Mouse (Mus musculus): ENCODE measurements at regions not wholly inside any gene's neighbourhood (a gene's known extent, or its start where the extent isn't known, plus 50 kb on each side); places are given as distances from the start of the nearest gene placed in this dataset.

DNA sequence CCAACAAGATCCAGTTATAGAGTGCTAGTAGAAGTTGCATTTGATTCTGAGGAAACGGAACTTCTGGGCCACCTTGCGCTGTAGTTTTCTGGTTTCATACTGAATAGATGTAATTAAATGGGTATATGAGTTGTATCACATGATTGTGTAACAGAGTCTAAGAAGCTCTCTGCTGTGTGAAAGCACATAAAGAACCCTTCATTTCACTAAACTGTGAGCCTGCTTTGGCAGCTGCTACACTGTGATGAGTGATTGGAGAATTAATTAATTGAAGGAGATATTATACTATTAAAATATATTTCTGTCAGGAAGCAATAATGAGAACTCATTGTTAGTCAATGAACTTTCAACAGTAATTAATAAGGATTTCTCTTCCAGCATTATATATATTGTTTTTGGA lies 369.8 kb upstream of the Fbxo33 start:
- no peak for DNase-seq (ENCODE audit: low spot score)

GRCm38 (mm10) chr12:59582587-59582986 lies 363.1 kb upstream of the Fbxo33 start:
- DNase-seq (ENCODE audit: low spot score) = no peak

- DNase-seq (ENCODE audit: low spot score) = no peak
These were observed 360.2 kb upstream of the Fbxo33 start for GRCm38 (mm10) chr12:59579694-59580093.

DNA sequence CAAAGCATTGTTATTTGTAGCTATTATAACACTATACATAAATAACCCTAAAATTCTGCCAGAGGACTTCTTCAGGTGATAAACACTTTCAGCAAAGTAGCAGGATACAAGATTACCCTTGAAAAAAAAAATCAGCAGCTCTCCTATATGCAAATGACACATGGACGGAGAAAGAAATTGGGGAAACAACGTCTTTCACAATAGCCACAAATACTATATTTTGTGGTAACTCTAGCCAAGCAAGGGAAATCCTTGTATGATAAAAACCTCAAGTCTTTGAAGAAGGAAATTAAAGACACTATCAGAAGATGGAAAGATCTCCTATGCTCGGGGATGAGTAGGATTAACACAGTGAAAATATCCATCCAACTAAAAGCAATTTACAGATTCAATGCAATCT lies 344.4 kb upstream of the Fbxo33 start:
- DNase-seq (ENCODE audit: low spot score) = no peak

DNA sequence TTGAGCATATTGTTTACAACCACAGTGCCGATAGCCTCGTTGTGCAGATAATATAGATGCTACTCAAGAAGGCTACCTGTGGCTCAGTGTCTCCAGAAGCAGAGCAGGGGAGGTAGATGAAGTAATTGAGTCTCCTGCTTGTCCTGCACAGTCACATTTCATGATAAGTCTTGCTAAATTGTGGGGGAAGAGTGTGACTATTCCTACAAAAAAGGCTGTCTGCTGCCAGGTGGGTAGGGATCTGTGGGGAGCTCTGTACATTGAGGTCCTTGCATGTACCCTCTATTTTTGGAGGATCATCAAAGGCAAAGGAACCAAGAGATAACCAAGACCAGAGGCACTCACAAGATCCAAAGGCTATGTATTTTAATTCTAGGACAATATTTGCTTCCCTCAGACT lies 320.3 kb upstream of the Fbxo33 start:
- no peak for DNase-seq (ENCODE audit: low spot score)

DNA sequence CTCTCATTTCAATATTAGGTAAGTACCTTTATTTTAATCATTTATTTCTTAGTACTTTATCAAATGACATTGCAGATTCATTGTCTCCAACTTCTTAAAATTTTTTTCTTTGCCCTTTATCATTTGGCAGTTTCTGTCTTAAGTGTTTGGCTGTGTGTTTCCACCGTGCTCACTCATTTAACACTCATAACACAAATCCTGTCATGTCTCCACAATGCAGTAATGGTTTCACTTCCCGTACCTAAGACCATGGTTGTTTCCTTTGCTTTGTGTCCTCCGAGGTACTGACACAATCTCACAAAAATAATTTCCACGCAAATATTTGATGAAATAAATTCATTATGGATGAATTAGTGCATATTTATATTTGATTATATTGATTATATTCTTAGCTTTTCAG lies 311.0 kb upstream of the Fbxo33 start:
- DNase-seq (ENCODE audit: low spot score) = no peak

DNA sequence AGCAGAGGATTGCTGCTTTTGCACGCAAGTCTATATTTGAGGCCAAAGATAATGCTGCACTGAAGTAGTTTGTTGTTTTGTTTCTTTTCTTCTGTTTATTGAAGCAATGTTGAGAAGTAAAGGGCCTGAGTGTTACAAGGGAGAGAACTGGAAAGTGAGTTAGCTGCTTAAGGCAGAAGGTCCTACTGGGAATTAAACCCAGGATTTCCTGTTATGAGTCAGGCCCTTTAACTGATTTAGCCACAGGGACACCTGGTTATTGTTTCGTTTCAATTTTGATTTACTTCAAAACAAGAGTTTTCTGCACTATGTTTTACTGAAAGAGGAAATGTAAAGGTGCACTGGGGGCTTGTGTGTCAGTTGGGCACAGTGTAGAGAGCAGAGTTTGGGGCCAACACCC lies 303.8 kb upstream of the Fbxo33 start:
- no peak for DNase-seq (ENCODE audit: low spot score)

GRCm38 (mm10) chr12:59521946-59522345 lies 302.4 kb upstream of the Fbxo33 start:
- DNase-seq (ENCODE audit: low spot score) = no peak

GRCm38 (mm10) chr12:59509857-59510256 lies 290.3 kb upstream of the Fbxo33 start:
- DNase-seq (ENCODE audit: low spot score) = no peak

- no peak for DNase-seq (ENCODE audit: low spot score)
These were observed 289.6 kb upstream of the Fbxo33 start for GRCm38 (mm10) chr12:59509175-59509574.

GRCm38 (mm10) chr12:59507431-59507830 lies 287.9 kb upstream of the Fbxo33 start:
- DNase-seq (ENCODE audit: low spot score) = no peak

GRCm38 (mm10) chr12:59497434-59497833 lies 277.9 kb upstream of the Fbxo33 start:
- no peak for DNase-seq (ENCODE audit: low spot score)

DNA sequence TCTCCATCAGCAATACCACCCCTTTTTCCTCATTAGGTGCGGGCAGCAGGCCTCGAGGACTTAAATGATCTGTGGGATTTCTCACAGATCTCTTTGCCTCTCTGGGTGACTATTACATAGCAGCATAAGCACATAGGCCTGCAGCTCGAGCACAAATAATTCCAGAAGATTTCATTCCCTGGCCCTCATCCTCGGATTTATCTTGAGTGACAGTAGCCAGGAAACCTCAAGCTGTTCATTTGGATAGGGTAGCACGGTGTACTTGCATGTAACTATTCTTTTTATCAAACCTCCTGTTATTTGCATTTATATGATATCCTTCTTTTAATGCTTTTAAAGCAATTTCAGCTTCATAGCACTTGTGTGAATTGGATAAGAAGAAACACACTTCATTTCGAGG lies 268.5 kb upstream of the Fbxo33 start:
- no peak for DNase-seq (ENCODE audit: low spot score)

- no peak for DNase-seq (ENCODE audit: low spot score)
These were observed 268.0 kb upstream of the Fbxo33 start for GRCm38 (mm10) chr12:59487507-59487906.

DNA sequence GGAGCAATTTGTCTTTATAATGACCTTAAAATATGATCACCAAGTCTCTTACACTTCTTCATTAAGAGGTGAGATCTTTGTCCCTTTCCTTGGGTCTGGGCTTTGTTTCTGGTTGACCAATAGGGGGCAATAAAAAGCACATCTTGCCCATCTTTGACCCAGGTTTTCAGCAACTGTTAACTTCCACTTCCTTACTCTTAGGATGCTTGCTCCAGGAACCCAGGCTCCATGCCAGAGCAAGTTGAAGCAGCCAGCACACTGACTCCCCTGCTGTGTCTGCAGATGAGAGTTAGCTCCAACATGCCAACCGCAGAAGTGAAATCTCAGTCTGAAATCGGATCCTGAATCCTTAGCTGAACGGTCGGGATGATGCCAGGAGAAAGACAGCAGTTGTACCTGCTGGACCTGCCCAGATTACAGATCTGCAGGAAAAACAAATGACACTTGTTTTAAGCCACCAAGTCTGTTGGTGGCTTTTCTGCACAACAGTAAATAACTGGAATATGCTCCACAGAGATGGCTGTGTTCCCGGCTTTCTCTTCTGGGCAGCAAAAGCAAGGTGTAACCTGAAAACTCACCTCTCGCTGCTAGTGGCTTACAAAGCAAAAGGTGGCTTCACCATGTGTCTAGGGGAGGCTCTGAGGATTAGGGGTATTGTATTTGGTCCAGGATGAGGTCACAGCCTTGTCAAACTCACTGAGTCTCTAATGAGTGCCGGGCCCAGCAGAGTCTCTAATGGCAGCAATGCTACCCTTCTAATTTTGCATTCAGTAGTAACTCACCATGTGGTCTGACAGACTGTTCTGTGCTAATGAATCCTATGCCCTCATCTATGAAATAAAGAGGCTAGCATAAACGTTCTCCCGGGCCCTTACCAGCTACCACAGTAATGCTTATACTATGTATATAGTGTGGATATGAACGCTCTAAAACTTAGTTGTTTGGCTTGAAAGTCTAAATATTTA lies 241.8 kb upstream of the Fbxo33 start:
- no peak for DNase-seq (ENCODE audit: low spot score)

DNA sequence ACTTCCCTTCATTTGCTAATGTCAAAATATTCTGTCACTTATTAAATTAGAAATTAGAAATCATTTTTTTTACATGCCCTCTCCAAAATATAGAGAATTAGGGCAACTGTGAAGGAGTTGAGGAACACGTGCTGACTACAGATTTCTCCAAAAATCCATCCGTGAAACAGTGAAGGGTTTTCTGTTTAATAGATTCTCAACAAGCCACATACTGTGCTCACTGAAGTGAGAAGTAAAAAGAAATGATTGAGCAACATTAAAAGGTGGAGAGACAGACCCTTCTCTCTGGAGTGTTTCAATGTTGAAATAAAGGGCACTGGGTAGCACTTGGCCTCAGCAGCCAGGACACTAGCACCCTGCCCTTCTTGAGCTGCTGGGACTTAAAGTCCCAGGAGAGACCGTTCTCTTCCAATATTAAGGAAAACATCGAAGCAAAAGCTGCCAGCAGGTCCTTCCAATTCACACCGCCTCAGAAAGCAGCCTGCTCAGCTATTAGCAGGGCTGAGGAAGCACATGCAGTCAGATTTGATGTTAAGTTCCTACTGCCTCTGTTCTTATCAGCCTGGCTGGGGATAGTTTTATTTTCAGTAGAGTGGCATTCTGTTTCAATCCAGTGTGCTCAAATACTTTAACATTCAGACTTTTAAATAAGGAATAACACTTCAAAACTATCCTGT lies 236.8 kb upstream of the Fbxo33 start:
- no peak for DNase-seq (ENCODE audit: low spot score)

GRCm38 (mm10) chr12:59415051-59415450 lies 195.5 kb upstream of the Fbxo33 start:
- DNase-seq (ENCODE audit: low spot score) = no peak

- no peak for DNase-seq (ENCODE audit: low spot score)
These were observed 192.0 kb upstream of the Fbxo33 start for GRCm38 (mm10) chr12:59411491-59411890.

DNA sequence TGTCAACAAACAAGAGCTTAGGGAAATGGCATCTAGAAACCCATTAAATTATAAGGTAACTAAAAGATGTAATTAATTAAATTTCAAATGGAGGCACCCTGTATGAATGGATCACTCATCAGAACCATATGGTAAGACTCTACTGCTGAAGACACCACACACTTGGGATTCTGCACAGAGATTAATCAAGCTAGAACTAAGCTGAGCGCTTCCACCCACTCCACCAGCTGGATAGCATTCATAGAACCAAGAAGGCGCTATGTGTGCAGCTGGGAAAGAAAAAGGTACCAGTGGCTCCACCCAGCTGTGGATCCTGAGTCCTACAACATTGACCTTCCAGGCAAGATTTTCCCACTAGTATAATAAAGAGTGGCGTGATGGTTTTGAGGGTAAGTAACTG lies 171.6 kb upstream of the Fbxo33 start:
- no peak for DNase-seq (ENCODE audit: low spot score)

GRCm38 (mm10) chr12:59382812-59383211 lies 163.3 kb upstream of the Fbxo33 start:
- DNase-seq (ENCODE audit: low spot score) = peak; percentile 44

- DNase-seq (ENCODE audit: low spot score) = no peak
These were observed 122.1 kb upstream of the Fbxo33 start for GRCm38 (mm10) chr12:59341586-59341985.

GRCm38 (mm10) chr12:59330753-59331152 lies 111.2 kb upstream of the Fbxo33 start:
- DNase-seq (ENCODE audit: low spot score) = no peak

- DNase-seq (ENCODE audit: low spot score) = no peak
These were observed 93.2 kb upstream of the Fbxo33 start for GRCm38 (mm10) chr12:59312703-59313102.

All from urinary bladder, postnatal 14 days (tissue).